Mouse (Mus musculus) embryo, embryonic 11 days (tissue): Measurements from ENCODE around the gene Ccnjl.

Experiments used
- DNase-seq: peaks from one replicate; pipeline ENCODE4 v3.0.0-alpha.2; 2015

Gene Ccnjl

GRCm38 (mm10) chr11:43528683-43529499 is at the start of gene Ccnjl:
TSS of gene Ccnjl (plus strand) at chr11:43528784.
- DNase-seq: peak; percentile 92

GRCm38 (mm10) chr11:43479376-43479775 is 49.2 kb upstream of the Ccnjl start:
- no peak for DNase-seq

- DNase-seq: no peak
Observed at GRCm38 (mm10) chr11:43480561-43480960, 48.0 kb upstream of the Ccnjl start.

GRCm38 (mm10) chr11:43481672-43482522 is 46.7 kb upstream of the Ccnjl start:
- DNase-seq: no peak

DNA sequence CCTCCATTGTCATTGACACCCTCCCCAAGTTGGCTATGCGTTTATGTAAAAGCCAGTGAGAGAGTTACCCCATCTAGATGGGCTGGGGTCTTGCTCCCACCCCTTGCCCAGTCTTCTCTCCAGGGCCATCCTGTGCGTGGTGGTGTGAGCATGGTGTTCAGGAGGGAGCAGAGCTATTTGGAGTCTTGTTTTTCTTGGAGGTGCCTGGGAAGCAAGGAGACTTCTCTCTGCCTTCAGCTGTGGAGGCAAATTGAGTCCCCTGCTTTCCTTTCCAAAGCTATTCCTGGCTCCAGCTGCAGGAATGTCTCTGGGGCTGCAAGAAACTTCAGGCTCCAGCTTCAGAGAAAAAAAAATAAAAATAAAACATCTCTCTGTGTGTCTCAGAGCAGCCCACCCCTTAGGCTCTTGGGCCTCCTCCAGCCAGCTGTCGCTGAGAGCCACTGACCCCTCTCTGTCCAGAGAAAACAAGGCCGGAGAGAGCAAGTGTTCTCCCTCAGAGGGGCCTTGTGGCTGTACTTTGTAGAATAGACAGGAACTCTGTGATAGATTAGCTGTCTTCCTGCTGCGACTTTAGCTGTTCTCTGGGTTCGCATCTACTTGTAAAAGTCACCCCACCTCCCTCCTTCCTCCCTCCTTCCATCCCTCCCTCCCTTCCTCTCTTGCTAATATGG is 45.3 kb upstream of the Ccnjl start:
- DNase-seq: peak; percentile 38

GRCm38 (mm10) chr11:43484057-43484456 is 44.5 kb upstream of the Ccnjl start:
- DNase-seq: no peak

GRCm38 (mm10) chr11:43484652-43485051 is 43.9 kb upstream of the Ccnjl start:
- DNase-seq: peak; percentile 38

GRCm38 (mm10) chr11:43485855-43486254 is 42.7 kb upstream of the Ccnjl start:
- no peak for DNase-seq

GRCm38 (mm10) chr11:43492663-43493062 is 35.9 kb upstream of the Ccnjl start:
- peak; percentile 78 for DNase-seq

GRCm38 (mm10) chr11:43493815-43494409 is 34.7 kb upstream of the Ccnjl start:
- peak; percentile 86 for DNase-seq

GRCm38 (mm10) chr11:43495037-43495436 is 33.5 kb upstream of the Ccnjl start:
- peak; percentile 56 for DNase-seq

DNA sequence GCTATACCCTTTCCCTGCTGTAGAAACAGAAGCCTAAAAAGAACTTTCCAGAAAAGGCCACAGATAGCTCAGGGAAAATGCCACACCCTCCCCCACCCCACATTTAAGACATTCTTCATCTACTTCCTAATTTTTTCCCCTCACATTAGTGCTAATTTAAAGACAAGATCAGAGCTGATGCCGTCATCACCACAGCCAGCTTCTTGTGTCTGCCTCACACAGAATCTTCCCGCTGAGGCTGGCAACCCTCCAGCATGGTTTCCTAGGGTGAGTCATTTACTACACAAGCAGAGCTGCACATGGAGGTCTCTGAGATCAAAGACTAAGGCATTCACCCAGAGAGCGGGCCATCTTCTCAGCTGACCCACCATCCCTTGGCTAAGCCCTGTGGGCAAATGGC is 33.1 kb upstream of the Ccnjl start:
- DNase-seq: no peak

- DNase-seq: no peak
Observed at GRCm38 (mm10) chr11:43501256-43501655, 27.3 kb upstream of the Ccnjl start.

DNA sequence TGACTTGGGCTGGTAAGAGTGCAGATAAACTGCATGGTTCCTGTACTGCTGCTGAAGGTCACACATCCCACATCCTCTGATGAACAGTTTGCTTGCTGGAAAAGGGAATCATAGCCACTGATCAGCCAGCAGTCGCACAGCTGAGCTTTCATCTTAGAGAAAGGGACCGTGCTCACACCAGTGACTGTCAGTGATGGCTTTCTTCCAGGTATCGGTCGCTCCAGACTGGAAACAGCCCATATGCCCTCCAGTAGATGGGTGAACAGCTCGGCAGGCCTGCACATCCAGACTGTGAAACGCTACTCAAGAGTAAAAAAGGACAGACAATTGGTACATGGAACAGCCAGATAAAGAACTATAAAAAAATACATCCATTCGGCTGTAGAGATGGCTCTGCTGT is 23.4 kb upstream of the Ccnjl start:
- no peak for DNase-seq

GRCm38 (mm10) chr11:43507976-43508375 is 20.6 kb upstream of the Ccnjl start:
- DNase-seq: no peak

- no peak for DNase-seq
Observed at GRCm38 (mm10) chr11:43509878-43510277, 18.7 kb upstream of the Ccnjl start.

- no peak for DNase-seq
Observed at GRCm38 (mm10) chr11:43512661-43513190, 15.9 kb upstream of the Ccnjl start.

GRCm38 (mm10) chr11:43516344-43517021 is 12.1 kb upstream of the Ccnjl start:
- DNase-seq: peak; percentile 72

- DNase-seq: no peak
Observed at GRCm38 (mm10) chr11:43517641-43518040, 10.9 kb upstream of the Ccnjl start.

- DNase-seq: no peak
Observed at GRCm38 (mm10) chr11:43518086-43518485, 10.5 kb upstream of the Ccnjl start.

DNA sequence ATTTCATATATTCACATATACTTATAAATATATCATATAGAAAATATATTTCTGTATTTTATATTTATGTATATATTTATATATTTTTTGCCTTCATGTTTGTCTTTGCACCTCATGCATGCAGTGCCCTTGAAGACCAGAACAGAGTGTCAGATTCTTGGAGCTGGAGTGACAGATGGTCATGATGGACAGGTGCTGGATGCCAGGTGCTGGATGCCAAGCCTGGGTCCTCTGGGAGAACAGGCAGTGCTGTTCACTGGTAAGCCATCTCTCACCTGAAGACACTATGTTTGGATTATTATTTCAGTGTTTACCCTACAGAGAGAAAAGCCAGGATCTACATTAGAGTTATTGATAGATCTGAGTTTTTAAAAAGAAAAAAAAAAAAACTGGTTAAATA is 9.8 kb upstream of the Ccnjl start:
- DNase-seq: no peak

- DNase-seq: no peak
Observed at GRCm38 (mm10) chr11:43520521-43520920, 8.1 kb upstream of the Ccnjl start.
